Mouse (Mus musculus) heart, embryonic 12.5 days (tissue): Measurements from ENCODE around the gene Kif26b. TPM values are rescaled to one million over a fixed set of nuclear protein-coding genes. Genes with fewer than 3 reads are reported as not detected.

ENCODE experiments used
- ATAC-seq: fragments of 200-750 bp; cut with Nextera tagmentation; 2 replicates; pipeline ENCODE4 v1.8.0; 2017; ENCODE audit warnings: moderate TSS enrichment, moderate library complexity; ENCODE audit not compliant: insufficient number of reproducible peaks, low FRiP score
- H3K27ac ChIP-seq: fragments of 300-500 bp; sonication (generic); 2 replicates; pipeline ENCODE4 v1.5.1; 2016; ENCODE audit warnings: mild to moderate bottlenecking, moderate library complexity; ENCODE audit not compliant: poor library complexity, severe bottlenecking
- H3K27me3 ChIP-seq: fragments of 300-500 bp; sonication (generic); replicated peaks from 2 replicates; pipeline ENCODE4 v1.6.1; 2016; ENCODE audit warnings: mild to moderate bottlenecking, moderate library complexity
- H3K36me3 ChIP-seq: fragments of 300-500 bp; sonication (generic); 2 replicates; pipeline ENCODE4 v1.6.1; 2016; ENCODE audit warnings: mild to moderate bottlenecking, moderate library complexity
- H3K4me1 ChIP-seq: fragments of 300-500 bp; sonication (generic); replicated peaks from 2 replicates; pipeline ENCODE4 v1.6.1; 2016; ENCODE audit warnings: mild to moderate bottlenecking
- H3K4me2 ChIP-seq: fragments of 300-500 bp; sonication (generic); 2 replicates; pipeline ENCODE4 v1.6.1; 2016; ENCODE audit warnings: mild to moderate bottlenecking, moderate library complexity
- H3K4me3 ChIP-seq: fragments of 300-500 bp; sonication (generic); 2 replicates; pipeline ENCODE4 v1.5.1; 2016; ENCODE audit warnings: mild to moderate bottlenecking
- H3K9ac ChIP-seq: fragments of 300-500 bp; sonication (generic); 2 replicates; pipeline ENCODE4 v1.6.1; 2016; ENCODE audit warnings: mild to moderate bottlenecking, moderate library complexity
- H3K9me3 ChIP-seq: fragments of 300-500 bp; sonication (generic); replicated peaks from 2 replicates; pipeline ENCODE4 v1.6.1; 2016; ENCODE audit warnings: mild to moderate bottlenecking, moderate library complexity
- WGBS: fragments of 180-500 bp; shearing (Covaris S2); methylation state at CpG from one replicate; pipeline ENCODE4 v1.1.7; 2016; 5-methylcytosine and 5-hydroxymethylcytosine counted together
- polyA plus RNA-seq: library from polyadenylated mRNA; unstranded; fragments of >200 nt; fragmentation: Nextera tagmentation; extraction: Ambion mirVana; gene quantifications from 2 replicates; pipeline ENCODE4 v1.2.1, GENCODE M21; 2016

Kif26b gene
- polyA plus RNA-seq, 1 experiment from 2014 or later: 25.1 TPM

- Histone ChIP-seq H3K4me2 (no peak overlapping the region), H3K9me3 (no peaks in the 10 kb centered on the region), H3K36me3 (no peaks in the 10 kb centered on the region), H3K27ac (no peak overlapping the region), H3K27me3 (no peaks in the 10 kb centered on the region), H3K4me3 (no peak overlapping the region), H3K9ac (no peak overlapping the region), H3K4me1 (peaks cover 9% of the 10 kb centered on the region)
- 60% methylated on average over 7 of the region's 7 CpGs for WGBS
- ATAC-seq: no peak
These were observed 16.4 kb upstream of the Kif26b start for GRCm38 (mm10) chr1:178512323-178513031.

- no peak for ATAC-seq
- Histone ChIP-seq H3K27me3 (no peaks in the 10 kb centered on the region; the same call in 1 of the 2 replicates), H3K27ac (no peak overlapping the region), H3K4me1 (peaks cover 9% of the 10 kb centered on the region), H3K9ac (no peak overlapping the region), H3K36me3 (no peaks in the 10 kb centered on the region), H3K9me3 (no peaks in the 10 kb centered on the region), H3K4me2 (no peak overlapping the region), H3K4me3 (no peak overlapping the region)
- 8% methylated on average over 5 of the region's 8 CpGs for WGBS
These were observed 15.0 kb upstream of the Kif26b start for GRCm38 (mm10) chr1:178513954-178514353.

- Histone ChIP-seq H3K27ac (no peak overlapping the region), H3K9me3 (no peaks in the 10 kb centered on the region), H3K4me1 (peaks cover 9% of the 10 kb centered on the region), H3K9ac (no peak overlapping the region), H3K27me3 (no peaks in the 10 kb centered on the region; the same call in 1 of the 2 replicates), H3K4me3 (no peak overlapping the region), H3K36me3 (no peaks in the 10 kb centered on the region), H3K4me2 (no peak overlapping the region)
- 68% methylated on average over 2 of the region's 2 CpGs for WGBS
- no peak for ATAC-seq
These were observed 13.1 kb upstream of the Kif26b start for GRCm38 (mm10) chr1:178515839-178516238.

- H3K9ac ChIP-seq: no peak overlapping the region
- ATAC-seq: no peak
- no peak overlapping the region for H3K4me3 ChIP-seq
- H3K4me2 ChIP-seq: no peak overlapping the region
- no peaks in the 10 kb centered on the region; the same call in 1 of the 2 replicates for H3K27me3 ChIP-seq
- H3K27ac ChIP-seq: no peak overlapping the region
- no peaks in the 10 kb centered on the region for H3K4me1 ChIP-seq
- no peaks in the 10 kb centered on the region for H3K36me3 ChIP-seq
- no peaks in the 10 kb centered on the region for H3K9me3 ChIP-seq
- 83% methylated on average over 5 of the region's 5 CpGs for WGBS
These were observed 6.5 kb upstream of the Kif26b start for GRCm38 (mm10) chr1:178522389-178522788.

- no peaks in the 10 kb centered on the region for H3K36me3 ChIP-seq
- no peak for ATAC-seq
- 47% methylated on average over 5 of the region's 5 CpGs for WGBS
- no peak overlapping the region for H3K4me3 ChIP-seq
- H3K27me3 ChIP-seq: no peaks in the 10 kb centered on the region; the same call in 1 of the 2 replicates
- H3K9me3 ChIP-seq: no peaks in the 10 kb centered on the region
- H3K4me2 ChIP-seq: no peak overlapping the region
- H3K4me1 ChIP-seq: no peaks in the 10 kb centered on the region
- H3K27ac ChIP-seq: no peak overlapping the region
- no peak overlapping the region for H3K9ac ChIP-seq
These were observed 5.8 kb upstream of the Kif26b start for GRCm38 (mm10) chr1:178523152-178523551.

- Histone ChIP-seq H3K9ac (peak overlapping the region; percentile 86), H3K9me3 (no peaks in the 10 kb centered on the region), H3K36me3 (no peaks in the 10 kb centered on the region), H3K27me3 (no peaks in the 10 kb centered on the region), H3K4me2 (peak overlapping the region; percentile 100), H3K27ac (0 out of 2 replicates have a peak overlapping the region, but pooled peaks have one; percentile 87), H3K4me1 (peaks cover 12% of the 10 kb centered on the region), H3K4me3 (peak overlapping the region; percentile 77)
- no peak for ATAC-seq
- under 1% methylated on average over 21 of the region's 21 CpGs for WGBS
These were observed 1.8 kb upstream of the Kif26b start for GRCm38 (mm10) chr1:178527185-178527546.

GRCm38 (mm10) chr1:178527547-178528361 lies 1.2 kb upstream of the Kif26b start:
- Histone ChIP-seq H3K4me3 (peak overlapping the region; percentile 77), H3K9ac (peak overlapping the region; percentile 86), H3K4me1 (peaks cover 18% of the 10 kb centered on the region), H3K27me3 (no peaks in the 10 kb centered on the region), H3K9me3 (no peaks in the 10 kb centered on the region), H3K36me3 (peaks cover 3% of the 10 kb centered on the region; the same call in 1 of the 2 replicates), H3K4me2 (peak overlapping the region; percentile 100), H3K27ac (peak overlapping the region; percentile 87)
- ATAC-seq: peak; percentile 19; the same call in 1 of the 2 replicates
- WGBS: under 1% methylated on average over 59 of the region's 59 CpGs

- Histone ChIP-seq H3K4me1 (peaks cover 32% of the 10 kb centered on the region), H3K36me3 (peaks cover 7% of the 10 kb centered on the region), H3K27ac (peak overlapping the region; percentile 87), H3K4me2 (peak overlapping the region; percentile 100), H3K27me3 (no peaks in the 10 kb centered on the region), H3K9me3 (no peaks in the 10 kb centered on the region), H3K9ac (peak overlapping the region; percentile 86), H3K4me3 (peak overlapping the region; percentile 77)
- ATAC-seq: no peak
- whole genome bisulfite sequencing: under 1% methylated on average over 37 of the region's 38 CpGs
These were observed 781 bp downstream of the Kif26b start for GRCm38 (mm10) chr1:178529512-178530300.

- peak overlapping the region; percentile 100 for H3K4me2 ChIP-seq
- peaks cover 14% of the 10 kb centered on the region for H3K36me3 ChIP-seq
- no peaks in the 10 kb centered on the region for H3K27me3 ChIP-seq
- peaks cover 36% of the 10 kb centered on the region for H3K4me1 ChIP-seq
- H3K9me3 ChIP-seq: no peaks in the 10 kb centered on the region
- peak overlapping the region; percentile 86 for H3K9ac ChIP-seq
- WGBS: under 1% methylated on average over 60 of the region's 62 CpGs
- peak; percentile 42 for ATAC-seq
- H3K4me3 ChIP-seq: peak overlapping the region; percentile 77
- H3K27ac ChIP-seq: peak overlapping the region; percentile 87
These were observed 1.6 kb downstream of the Kif26b start for GRCm38 (mm10) chr1:178530301-178531078.

GRCm38 (mm10) chr1:178540247-178540646 lies 11.3 kb downstream of the Kif26b start:
- 47% methylated on average over 10 of the region's 10 CpGs for WGBS
- peaks cover 2% of the 10 kb centered on the region; the same call in 1 of the 2 replicates for H3K9me3 ChIP-seq
- peaks cover 53% of the 10 kb centered on the region for H3K36me3 ChIP-seq
- no peak overlapping the region for H3K4me2 ChIP-seq
- no peak overlapping the region for H3K9ac ChIP-seq
- no peak overlapping the region for H3K4me3 ChIP-seq
- H3K27me3 ChIP-seq: no peaks in the 10 kb centered on the region
- H3K27ac ChIP-seq: 0 out of 2 replicates have a peak overlapping the region, but pooled peaks have one; percentile 2
- peaks cover 14% of the 10 kb centered on the region for H3K4me1 ChIP-seq
- no peak for ATAC-seq
